Mouse (Mus musculus) adrenal gland, postnatal 4 days (tissue): ENCODE results near the gene Hes1. TPM values are rescaled to one million over a fixed set of nuclear protein-coding genes. Genes with fewer than 3 reads are reported as not detected.
A peak's percentile ranks its signal among the peaks of the same experiment; 100 is the strongest.

ENCODE experiments used
- DNase-seq, 2 experiments: peaks; one replicate each; pipeline ENCODE4 v3.0.0; 2021 to 2022; ENCODE audit warnings: low spot score in 2 of 2, mixed read lengths in 2 of 2
- long read RNA-seq, 2 experiments: library from polyadenylated mRNA; stranded (forward); transcript quantifications; one replicate each; pipeline ENCODE4 v2.0.0; 2021
- total RNA-seq, 2 experiments: library from RNA; stranded (reverse); gene quantifications; 2 replicates each; pipeline ENCODE4 v1.2.3; 2021

Gene Hes1
- total RNA-seq: 10 to 100 TPM; 31.4 to 39.1 TPM
- long read RNA-seq, experiment 1, transcript Hes1-201 (4 exons, 1,468 nt): major isoform, 27 of 41 reads
- long read RNA-seq, experiment 1, transcript Hes1-203 (2 exons, 406 nt): minor isoform, 5 of 41 reads
- long read RNA-seq, experiment 1, partial matches to known transcripts: 1 of 41 reads
- long read RNA-seq, experiment 1, other reads (novel, unspliced or antisense): 5 of 41 reads
- long read RNA-seq, experiment 2, transcript Hes1-203 (2 exons, 406 nt): minor isoform, 5 of 55 reads
- long read RNA-seq, experiment 2, transcript Hes1-201 (4 exons, 1,468 nt): major isoform, 35 of 55 reads
- long read RNA-seq, experiment 2, partial matches to known transcripts: 0 of 55 reads
- long read RNA-seq, experiment 2, other reads (novel, unspliced or antisense): 12 of 55 reads

DNA sequence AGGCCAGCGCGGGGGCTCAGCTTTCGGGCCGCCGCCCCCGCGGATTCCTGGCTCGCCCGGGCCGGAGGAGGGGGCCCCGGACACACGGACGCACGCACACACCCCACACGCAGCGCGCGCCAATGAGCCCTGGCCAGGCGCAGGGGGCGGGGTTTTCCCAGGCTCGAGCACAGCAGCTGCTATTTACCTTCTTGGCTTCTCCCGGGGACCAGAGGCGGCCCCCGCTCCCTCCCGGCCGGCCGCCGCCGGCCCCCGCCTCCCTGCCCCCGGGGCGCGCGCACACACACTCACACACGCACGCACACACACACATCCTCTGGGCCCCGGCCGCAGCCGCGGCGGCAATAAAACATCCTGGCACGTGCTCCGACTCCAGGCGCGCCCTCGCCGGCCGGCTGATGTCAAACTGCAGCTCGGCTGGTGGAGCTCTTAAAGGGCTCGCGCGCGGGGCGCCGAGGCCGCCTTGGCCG is at the start of gene Hes1:
Gene Hes1, plus strand, starts transcription at position 401 of the 470 bp plus-strand sequence.
- peak; percentile 59 to 79 for DNase-seq

DNA sequence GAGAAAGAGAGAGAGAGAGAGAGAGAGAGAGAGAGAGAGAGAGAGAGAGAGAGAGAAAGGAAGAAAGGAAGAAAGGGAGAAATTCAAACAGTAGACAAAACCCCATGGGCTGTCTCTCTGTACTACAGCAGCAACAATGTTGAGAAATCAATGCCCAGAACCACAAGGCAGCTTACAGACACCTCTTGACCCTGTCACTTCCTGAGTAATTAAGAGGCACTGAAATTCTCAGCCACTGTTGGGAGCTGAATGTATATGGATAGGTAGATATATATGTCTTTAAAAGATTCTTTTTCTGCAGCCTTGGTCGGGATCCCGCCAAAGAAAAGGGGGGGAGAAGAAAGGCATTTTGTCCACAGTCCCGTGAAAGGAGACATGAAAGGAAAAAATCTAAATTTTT is 48.1 kb upstream of the Hes1 start:
- DNase-seq: no peak

- DNase-seq: no peak
Measured at GRCm38 (mm10) chr16:30020124-30020523, 44.1 kb upstream of the Hes1 start.

DNA sequence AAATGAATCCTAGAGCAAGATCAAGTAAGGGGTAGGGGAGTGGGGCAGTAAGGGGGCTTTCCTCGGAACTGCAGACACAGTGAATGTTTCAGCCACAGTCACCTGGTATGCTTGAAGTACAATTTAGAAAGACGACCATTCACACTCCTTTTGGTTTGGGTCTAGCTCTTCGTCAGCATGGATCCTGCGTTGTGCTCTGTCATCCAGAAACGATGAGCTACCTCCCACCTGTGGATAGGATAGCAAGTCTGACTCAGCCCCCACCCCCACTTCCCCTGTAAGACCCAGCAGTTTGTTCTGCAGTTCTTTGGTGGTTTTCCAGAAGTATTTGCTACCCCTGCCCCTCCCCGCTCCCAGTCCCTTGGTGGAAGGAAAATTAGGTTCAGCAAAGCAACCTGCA is 41.8 kb upstream of the Hes1 start:
- DNase-seq: no peak

DNA sequence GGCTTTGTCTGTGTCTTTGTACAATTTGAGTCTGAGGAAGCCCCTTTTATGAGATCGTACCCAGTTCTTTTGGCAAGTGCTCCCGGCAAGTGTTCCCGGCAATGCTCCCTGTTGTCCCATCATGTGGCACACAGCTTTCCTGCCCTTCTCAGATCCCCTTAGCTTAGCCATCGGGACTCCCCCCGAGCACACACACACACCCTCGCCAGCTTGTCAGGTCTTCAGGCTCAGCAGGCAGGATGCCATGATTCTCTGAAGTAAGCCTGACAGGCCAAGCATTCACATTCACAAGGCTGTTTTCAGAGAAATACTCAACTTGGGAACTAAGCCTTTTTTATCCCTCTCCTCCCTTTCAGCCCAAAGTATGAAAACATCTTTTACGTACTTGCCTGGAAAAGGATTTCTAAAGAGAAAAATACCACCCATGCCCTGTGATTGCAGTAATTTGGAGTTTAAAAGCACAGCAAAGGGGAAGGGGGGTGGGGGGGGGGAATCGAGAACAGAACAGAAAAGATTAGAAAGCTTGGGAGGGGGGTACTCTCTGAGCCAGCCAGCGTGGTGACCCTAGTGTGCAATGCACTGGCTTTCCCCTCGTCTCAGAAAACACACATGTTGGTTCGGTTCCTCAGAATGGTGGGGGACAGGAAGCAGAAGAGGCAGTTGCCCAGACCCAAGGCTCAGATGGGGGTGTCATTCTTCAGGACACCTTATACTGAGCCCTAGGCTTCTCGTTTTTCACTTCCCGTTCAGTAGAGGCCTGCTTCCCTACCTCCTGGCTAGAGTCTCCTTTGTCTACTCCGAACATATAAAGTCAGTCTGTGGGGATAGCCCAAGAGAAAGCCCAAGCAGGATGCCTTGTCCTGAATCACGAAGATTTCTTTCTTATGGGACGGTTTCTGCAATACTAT is 41.0 kb upstream of the Hes1 start:
- DNase-seq: no peak

- peak in 1 of 2 experiments; percentile 44 for DNase-seq
Measured at GRCm38 (mm10) chr16:30024681-30025262, 39.4 kb upstream of the Hes1 start.

DNA sequence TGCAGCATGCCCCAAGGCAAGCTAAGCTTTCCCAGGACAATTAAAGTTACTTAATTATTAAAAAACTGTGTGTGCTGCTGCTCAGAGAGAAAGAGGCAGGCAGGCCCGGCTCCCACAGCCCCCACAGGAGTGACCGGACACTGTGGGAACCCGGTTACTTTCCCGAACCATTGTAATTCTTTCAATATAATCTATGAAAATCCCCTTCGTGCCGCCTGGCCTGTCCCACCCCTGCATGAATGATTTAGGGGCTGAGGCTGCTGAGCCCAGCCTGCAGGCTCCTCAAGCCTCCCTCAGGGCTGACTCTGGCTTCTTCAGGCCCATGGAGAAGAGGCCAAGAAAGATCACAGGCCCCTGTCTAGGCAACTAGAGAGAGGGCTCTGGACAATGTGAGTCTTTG is 36.0 kb upstream of the Hes1 start:
- DNase-seq: no peak

DNA sequence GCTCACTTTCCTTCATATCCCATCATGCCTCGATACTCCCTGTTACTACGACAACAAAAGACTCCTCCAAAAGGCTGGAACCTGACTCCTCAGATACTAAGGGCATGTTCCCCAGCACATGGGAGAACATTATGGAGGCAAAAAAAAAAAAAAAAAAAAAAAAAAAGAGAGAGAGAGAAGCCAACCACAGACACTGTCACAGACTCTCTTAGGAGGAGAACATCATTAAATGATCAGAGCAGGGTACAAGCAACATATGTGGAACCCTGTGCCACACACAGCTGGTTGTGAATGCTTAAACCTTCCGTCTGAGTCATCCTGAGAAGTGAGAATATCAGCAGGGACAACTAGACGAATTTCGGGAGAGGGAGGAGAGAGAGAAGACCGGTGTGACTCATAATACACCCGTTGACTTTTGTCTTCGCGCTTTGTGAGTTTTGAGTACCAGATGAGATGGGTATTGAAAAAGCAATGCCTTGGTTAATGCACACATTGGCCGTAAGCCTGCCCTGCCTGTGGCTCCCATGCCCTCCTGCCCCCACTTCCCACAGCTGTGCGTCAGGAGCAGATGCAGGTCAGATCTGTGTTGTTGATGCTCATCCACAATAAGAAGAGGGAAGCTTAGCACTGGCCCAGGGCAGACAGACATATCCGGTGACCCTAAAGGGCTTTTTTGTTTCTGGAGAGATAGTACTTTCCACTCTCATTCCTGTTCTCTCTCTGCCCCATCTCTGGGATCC is 34.8 kb upstream of the Hes1 start:
- DNase-seq: no peak

- no peak for DNase-seq
Measured at GRCm38 (mm10) chr16:30032326-30032904, 31.8 kb upstream of the Hes1 start.

GRCm38 (mm10) chr16:30033390-30033789 is 30.8 kb upstream of the Hes1 start:
- DNase-seq: no peak

DNA sequence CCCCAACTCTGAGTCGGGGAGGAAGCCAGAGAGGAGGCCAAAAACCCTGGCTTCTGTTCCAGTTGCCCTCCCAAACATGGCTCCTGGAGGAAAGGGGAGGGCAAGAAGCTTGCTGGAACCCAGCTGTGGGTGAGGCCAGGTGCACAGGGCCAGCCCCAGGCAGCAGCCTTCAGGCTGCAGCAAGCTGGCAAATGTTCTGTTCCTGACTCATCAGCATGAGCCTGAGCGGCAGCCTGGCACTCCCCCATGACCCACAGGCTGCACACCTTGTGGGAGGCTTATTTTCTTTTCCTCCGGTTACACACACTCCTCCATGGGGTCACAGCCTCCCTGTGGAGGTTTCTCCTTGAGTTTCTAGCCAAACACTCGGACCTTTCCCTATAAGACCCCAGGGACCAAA is 30.2 kb upstream of the Hes1 start:
- DNase-seq: no peak

- DNase-seq: no peak
Measured at GRCm38 (mm10) chr16:30034521-30034920, 29.7 kb upstream of the Hes1 start.

- no peak for DNase-seq
Measured at GRCm38 (mm10) chr16:30034979-30035440, 29.2 kb upstream of the Hes1 start.

GRCm38 (mm10) chr16:30036104-30036503 is 28.1 kb upstream of the Hes1 start:
- no peak for DNase-seq

DNA sequence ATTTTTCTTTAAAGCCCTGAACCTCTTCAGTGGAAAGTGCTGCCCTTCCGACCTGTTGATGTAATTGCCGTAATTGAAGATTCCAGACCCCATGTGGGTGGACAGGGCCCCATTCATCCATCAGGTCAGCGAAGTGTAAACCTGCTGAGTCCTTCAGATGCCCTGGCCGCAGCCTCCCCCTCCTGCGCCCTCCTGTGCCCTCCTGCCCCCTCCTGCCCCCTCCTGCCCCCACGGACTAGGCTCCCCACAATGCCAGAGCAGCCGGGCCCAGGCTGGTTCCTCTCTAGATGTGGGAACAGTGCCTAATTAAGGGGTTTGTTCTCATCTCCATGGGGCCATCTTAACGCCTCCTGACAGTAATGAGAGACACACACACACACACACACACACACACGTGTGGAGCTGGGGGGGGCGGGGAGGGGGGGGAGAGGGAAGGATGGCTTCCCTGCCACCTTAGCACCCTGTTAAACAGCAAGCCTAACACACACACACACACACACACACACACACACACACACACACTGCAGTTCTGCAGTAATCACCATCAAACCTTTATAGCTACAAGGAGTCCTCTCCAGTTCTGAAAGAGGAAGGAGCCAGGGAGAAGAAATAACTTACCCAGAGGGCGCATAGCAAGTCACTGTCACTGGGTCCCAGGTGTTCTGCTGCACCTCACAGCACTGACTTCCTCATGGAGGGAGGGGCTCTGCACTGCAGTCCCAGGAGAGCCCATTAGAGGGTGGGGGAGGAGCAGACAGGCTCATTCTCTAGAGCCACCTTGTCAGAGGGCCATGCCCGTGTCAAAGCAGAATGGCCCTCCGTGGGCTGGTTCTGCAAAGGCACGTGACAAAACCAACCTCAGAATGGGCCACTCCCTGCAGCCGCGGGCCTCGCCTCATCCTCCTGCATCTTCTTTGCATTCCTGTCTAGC is 25.3 kb upstream of the Hes1 start:
- DNase-seq: no peak

DNA sequence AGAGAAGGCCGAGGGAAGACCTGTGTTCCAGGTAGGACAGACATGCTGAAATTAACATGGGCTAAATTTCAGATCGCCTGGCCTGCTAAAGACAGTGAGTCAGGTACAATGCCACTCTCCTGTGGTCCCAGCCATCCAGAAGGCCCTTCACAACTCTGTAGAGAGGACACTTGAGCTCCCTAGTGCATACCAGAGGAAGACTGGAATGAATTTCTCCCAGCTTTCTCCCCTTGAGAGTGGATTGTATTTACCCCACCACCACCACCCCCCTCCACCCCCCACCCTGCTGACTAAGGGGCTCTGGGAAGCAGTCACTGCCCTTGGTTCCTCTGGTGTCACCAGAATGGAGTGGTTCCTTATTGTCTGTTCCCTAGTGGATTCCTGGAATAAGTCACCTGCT is 24.3 kb upstream of the Hes1 start:
- DNase-seq: no peak

DNA sequence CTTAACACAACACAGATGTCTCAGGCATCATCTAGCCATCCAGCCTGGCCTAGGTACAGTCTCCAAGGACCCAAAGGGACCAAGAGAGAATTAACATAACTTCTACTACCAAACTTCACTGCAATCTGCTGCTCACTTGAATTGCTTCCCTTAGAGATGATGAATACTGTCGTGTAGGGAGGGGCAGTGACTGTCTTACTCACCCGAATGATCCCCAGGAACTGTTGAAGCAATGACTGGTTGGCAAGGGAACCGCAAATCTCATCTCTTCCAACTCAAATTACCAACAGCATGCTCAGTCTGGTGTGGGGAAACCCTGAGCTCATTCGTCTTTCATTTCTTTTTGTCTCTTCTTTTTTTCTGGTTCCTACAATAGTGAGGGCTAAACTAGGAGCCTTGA is 21.3 kb upstream of the Hes1 start:
- no peak for DNase-seq

DNA sequence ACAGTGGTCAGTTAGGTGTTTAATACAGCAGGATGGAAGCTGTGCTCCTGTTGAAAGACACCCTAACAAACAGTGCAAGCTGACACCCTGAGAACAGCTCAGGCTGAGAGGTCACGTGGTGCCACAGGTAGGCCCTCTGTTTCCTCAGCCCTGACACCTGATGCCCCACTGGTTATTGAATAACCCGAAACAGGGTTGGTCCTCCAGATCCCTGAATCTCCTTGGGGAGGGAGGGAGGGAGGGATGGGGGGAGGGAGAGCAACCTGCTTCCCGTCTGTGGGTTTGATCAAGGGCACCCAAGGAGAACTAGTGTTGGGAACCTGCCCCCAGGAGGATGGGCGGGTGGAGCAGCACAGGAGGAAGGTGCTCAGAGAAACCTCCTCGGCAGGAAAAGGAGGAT is 18.6 kb upstream of the Hes1 start:
- no peak for DNase-seq

GRCm38 (mm10) chr16:30047010-30047409 is 17.2 kb upstream of the Hes1 start:
- DNase-seq: no peak
